Mouse (Mus musculus): ENCODE measurements around the gene Jarid2. TPM values are rescaled to one million over a fixed set of nuclear protein-coding genes. Genes with fewer than 3 reads are reported as not detected.

Gene Jarid2
- polyA plus RNA-seq, 1 experiment from 2014 or later = 20.5 TPM

- no peak for DNase-seq (ENCODE audit: low spot score)
Measured at GRCm38 (mm10) chr13:44913560-44913959, 184.3 kb downstream of the Jarid2 start.

- DNase-seq (ENCODE audit: low spot score) = no peak
Measured at GRCm38 (mm10) chr13:44915382-44915781, 186.1 kb downstream of the Jarid2 start.

- no peak for DNase-seq (ENCODE audit: low spot score)
Measured at GRCm38 (mm10) chr13:44915945-44916344, 186.7 kb downstream of the Jarid2 start.

GRCm38 (mm10) chr13:44917202-44917601 is 187.9 kb downstream of the Jarid2 start:
- no peak for DNase-seq (ENCODE audit: low spot score)

- no peak for DNase-seq (ENCODE audit: low spot score)
Measured at GRCm38 (mm10) chr13:44918269-44918668, 189.0 kb downstream of the Jarid2 start.

GRCm38 (mm10) chr13:44921095-44921494 is 191.8 kb downstream of the Jarid2 start:
- DNase-seq (ENCODE audit: low spot score) = no peak

GRCm38 (mm10) chr13:44921721-44922120 is 192.4 kb downstream of the Jarid2 start:
- no peak for DNase-seq (ENCODE audit: low spot score)

GRCm38 (mm10) chr13:44924042-44924441 is 194.8 kb downstream of the Jarid2 start:
- DNase-seq (ENCODE audit: low spot score) = no peak

GRCm38 (mm10) chr13:44925173-44925572 is 195.9 kb downstream of the Jarid2 start:
- no peak for DNase-seq (ENCODE audit: low spot score)

GRCm38 (mm10) chr13:44926311-44926710 is 197.0 kb downstream of the Jarid2 start:
- no peak for DNase-seq (ENCODE audit: low spot score)

- DNase-seq (ENCODE audit: low spot score) = no peak
Measured at GRCm38 (mm10) chr13:44932307-44933264, 203.3 kb downstream of the Jarid2 start.

- DNase-seq (ENCODE audit: low spot score) = no peak
Measured at GRCm38 (mm10) chr13:44933575-44933974, 204.3 kb downstream of the Jarid2 start.

GRCm38 (mm10) chr13:44937681-44938080 is 208.4 kb downstream of the Jarid2 start:
- no peak for DNase-seq (ENCODE audit: low spot score)

GRCm38 (mm10) chr13:44939326-44940035 is 210.2 kb downstream of the Jarid2 start:
- DNase-seq (ENCODE audit: low spot score) = no peak

GRCm38 (mm10) chr13:44943618-44944017 is 214.3 kb downstream of the Jarid2 start:
- no peak for DNase-seq (ENCODE audit: low spot score)

GRCm38 (mm10) chr13:44946880-44947635 is 217.8 kb downstream of the Jarid2 start:
- no peak for DNase-seq (ENCODE audit: low spot score)

- peak; percentile 5 for DNase-seq (ENCODE audit: low spot score)
Measured at GRCm38 (mm10) chr13:44948320-44949250, 219.3 kb downstream of the Jarid2 start.

GRCm38 (mm10) chr13:44952393-44953086 is 223.3 kb downstream of the Jarid2 start:
- peak; percentile 33 for DNase-seq (ENCODE audit: low spot score)

- no peak for DNase-seq (ENCODE audit: low spot score)
Measured at GRCm38 (mm10) chr13:44953546-44954231, 224.4 kb downstream of the Jarid2 start.

Data from thymus, postnatal 0 days (tissue).